Mouse (Mus musculus): ENCODE measurements at regions not wholly inside any gene's neighbourhood (a gene's known extent, or its start where the extent isn't known, plus 50 kb on each side); places are given as distances from the start of the nearest gene placed in this dataset.

DNA sequence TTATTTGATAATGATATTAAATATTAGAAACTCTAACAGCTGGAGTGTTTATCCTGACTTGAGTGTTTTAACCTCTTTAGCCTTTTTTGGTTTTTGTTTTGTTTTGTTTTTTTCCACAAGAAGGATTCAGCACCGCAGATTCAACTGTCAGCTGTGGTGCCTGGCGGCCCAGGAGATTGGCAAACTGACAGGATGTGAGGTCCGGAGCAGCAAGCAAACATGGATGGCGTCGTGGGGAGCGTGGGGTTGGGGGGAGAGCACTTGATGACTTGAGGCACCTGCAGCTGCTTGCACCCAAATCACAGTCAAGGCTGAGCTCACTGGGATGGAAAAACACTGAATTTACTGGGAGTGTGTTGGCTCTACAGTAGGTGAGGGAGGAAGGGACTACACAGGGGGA, 222.5 kb upstream of the Prox1 start:
- WGBS: 40% methylated on average over 6 of the region's 6 CpGs

GRCm38 (mm10) chr1:190388853-190389252, 218.3 kb upstream of the Prox1 start:
- WGBS: 94% methylated on average over 4 of the region's 4 CpGs
- no peak for ATAC-seq (replicated peaks)

More for the DNA sequence above, 222.5 kb upstream of the Prox1 start:
- H3K27ac ChIP-seq (replicated peaks): no peak overlapping the region
- H3K9ac ChIP-seq (replicated peaks): no peak overlapping the region
- no peaks in the 10 kb centered on the region for H3K27me3 ChIP-seq
- H3K36me3 ChIP-seq: no peaks in the 10 kb centered on the region
- H3K9me3 ChIP-seq: no peaks in the 10 kb centered on the region
- H3K4me2 ChIP-seq (replicated peaks): no peak overlapping the region
- H3K4me1 ChIP-seq: no peaks in the 10 kb centered on the region
- no peak for ATAC-seq (replicated peaks)
- no peak overlapping the region for H3K4me3 ChIP-seq

GRCm38 (mm10) chr1:190384555-190384954, 214.0 kb upstream of the Prox1 start:
- Histone ChIP-seq H3K27me3 (peaks cover 32% of the 10 kb centered on the region), H3K27ac (replicated peaks) (no peak overlapping the region), H3K4me3 (no peak overlapping the region), H3K4me2 (replicated peaks) (peak overlapping the region; percentile 27), H3K36me3 (no peaks in the 10 kb centered on the region), H3K9me3 (no peaks in the 10 kb centered on the region), H3K9ac (replicated peaks) (no peak overlapping the region), H3K4me1 (peaks cover 4% of the 10 kb centered on the region; the same call in 1 of the 2 replicates)
- 8% methylated on average over 12 of the region's 12 CpGs for WGBS
- 0 out of 2 replicates have a peak, but pooled peaks have one; percentile 43 for ATAC-seq (replicated peaks)

More at GRCm38 (mm10) chr1:190388853-190389252, 218.3 kb upstream of the Prox1 start:
- Histone ChIP-seq H3K4me1 (peaks cover 4% of the 10 kb centered on the region; the same call in 1 of the 2 replicates), H3K27me3 (peaks cover 13% of the 10 kb centered on the region; the same call in 1 of the 2 replicates), H3K36me3 (no peaks in the 10 kb centered on the region), H3K9me3 (no peaks in the 10 kb centered on the region), H3K27ac (replicated peaks) (no peak overlapping the region), H3K4me2 (replicated peaks) (no peak overlapping the region), H3K4me3 (no peak overlapping the region), H3K9ac (replicated peaks) (no peak overlapping the region)

- Histone ChIP-seq H3K36me3 (no peaks in the 10 kb centered on the region), H3K27me3 (peaks cover 32% of the 10 kb centered on the region), H3K27ac (replicated peaks) (no peak overlapping the region), H3K4me1 (peaks cover 4% of the 10 kb centered on the region; the same call in 1 of the 2 replicates), H3K4me2 (replicated peaks) (no peak overlapping the region), H3K9me3 (no peaks in the 10 kb centered on the region), H3K9ac (replicated peaks) (no peak overlapping the region), H3K4me3 (no peak overlapping the region)
- WGBS: 84% methylated on average over 10 of the region's 10 CpGs
- no peak for ATAC-seq (replicated peaks)
Measured at GRCm38 (mm10) chr1:190383256-190383838, 212.8 kb upstream of the Prox1 start.

GRCm38 (mm10) chr1:190380151-190380550, 209.6 kb upstream of the Prox1 start:
- Histone ChIP-seq H3K27me3 (peaks cover 22% of the 10 kb centered on the region), H3K4me2 (replicated peaks) (no peak overlapping the region), H3K4me1 (peaks cover 9% of the 10 kb centered on the region), H3K9me3 (no peaks in the 10 kb centered on the region), H3K36me3 (no peaks in the 10 kb centered on the region), H3K4me3 (no peak overlapping the region), H3K9ac (replicated peaks) (no peak overlapping the region), H3K27ac (replicated peaks) (no peak overlapping the region)
- ATAC-seq (replicated peaks): no peak
- 60% methylated on average over 10 of the region's 10 CpGs for WGBS

DNA sequence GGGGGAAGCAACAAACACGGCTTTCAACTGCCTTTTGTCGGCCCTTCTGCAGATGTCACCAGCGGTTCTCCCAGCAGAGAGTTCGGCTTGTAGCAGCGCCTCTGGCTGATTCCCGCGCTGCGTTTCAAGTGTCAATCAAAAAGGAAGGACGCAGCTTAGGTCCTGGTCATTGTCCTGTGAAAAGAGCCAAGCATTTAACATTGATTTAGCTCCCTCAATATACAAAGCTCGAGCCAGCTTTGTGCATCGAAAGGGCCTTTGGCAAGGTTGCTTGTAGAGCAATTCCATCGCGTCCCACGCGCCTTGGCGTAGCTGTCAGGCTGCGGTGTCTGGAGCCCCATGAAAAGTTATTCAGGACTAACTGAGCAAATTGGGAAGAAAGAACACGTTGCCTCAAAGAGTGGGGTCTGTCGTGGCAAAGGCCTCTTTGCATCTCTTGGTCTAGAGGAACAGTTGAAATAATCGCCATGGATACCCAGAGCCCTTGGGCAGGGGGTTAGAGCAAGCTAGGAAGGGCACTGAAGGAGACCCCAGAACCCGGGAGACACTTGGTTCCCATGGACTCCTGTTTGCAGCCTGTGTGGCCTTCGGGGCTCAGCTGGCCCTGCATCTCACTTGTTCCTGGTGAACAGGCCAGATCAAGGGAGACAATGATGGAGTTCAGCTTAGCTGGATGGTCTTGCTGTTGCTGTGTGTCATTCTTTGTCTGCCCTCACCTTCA, 204.8 kb upstream of the Prox1 start:
- 0 out of 2 replicates have a peak, but pooled peaks cover 1% of the 10 kb centered on the region for H3K27me3 ChIP-seq
- 19% methylated on average over 22 of the region's 22 CpGs for WGBS
- peaks cover 14% of the 10 kb centered on the region for H3K4me1 ChIP-seq
- peak overlapping the region; percentile 19; the same call in 1 of the 2 replicates for H3K4me2 ChIP-seq (replicated peaks)
- H3K9ac ChIP-seq (replicated peaks): no peak overlapping the region; the same call in 1 of the 2 replicates
- no peak overlapping the region for H3K4me3 ChIP-seq
- no peaks in the 10 kb centered on the region for H3K36me3 ChIP-seq
- no peak overlapping the region for H3K27ac ChIP-seq (replicated peaks)
- peak; percentile 38; the same call in 1 of the 2 replicates for ATAC-seq (replicated peaks)
- H3K9me3 ChIP-seq: no peaks in the 10 kb centered on the region

DNA sequence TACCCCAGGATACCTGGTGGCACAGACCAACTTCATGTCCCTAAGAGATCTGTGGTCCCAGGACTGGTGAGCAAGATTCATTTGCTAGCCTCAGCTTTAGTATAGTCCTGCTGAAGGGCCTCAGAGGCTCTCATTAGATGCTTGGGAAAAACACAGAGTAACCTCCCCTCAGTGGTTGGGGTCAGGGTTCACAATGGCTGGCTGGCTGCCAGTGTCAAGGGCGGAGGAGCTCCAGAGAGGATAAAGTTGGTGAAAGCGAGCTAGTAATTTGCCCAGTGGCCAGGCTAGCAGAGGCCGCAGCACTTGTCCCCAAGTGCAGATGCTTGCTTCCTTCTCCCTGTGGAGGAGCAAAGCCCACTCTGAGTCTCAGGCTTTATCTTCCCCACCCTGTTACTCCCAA, 203.8 kb upstream of the Prox1 start:
- H3K27ac ChIP-seq (replicated peaks): no peak overlapping the region
- H3K9me3 ChIP-seq: no peaks in the 10 kb centered on the region
- ATAC-seq (replicated peaks): no peak
- no peaks in the 10 kb centered on the region for H3K27me3 ChIP-seq
- H3K36me3 ChIP-seq: no peaks in the 10 kb centered on the region
- no peak overlapping the region for H3K9ac ChIP-seq (replicated peaks)
- H3K4me1 ChIP-seq: peaks cover 14% of the 10 kb centered on the region
- WGBS: 41% methylated on average over 3 of the region's 3 CpGs
- H3K4me3 ChIP-seq: no peak overlapping the region
- H3K4me2 ChIP-seq (replicated peaks): no peak overlapping the region

DNA sequence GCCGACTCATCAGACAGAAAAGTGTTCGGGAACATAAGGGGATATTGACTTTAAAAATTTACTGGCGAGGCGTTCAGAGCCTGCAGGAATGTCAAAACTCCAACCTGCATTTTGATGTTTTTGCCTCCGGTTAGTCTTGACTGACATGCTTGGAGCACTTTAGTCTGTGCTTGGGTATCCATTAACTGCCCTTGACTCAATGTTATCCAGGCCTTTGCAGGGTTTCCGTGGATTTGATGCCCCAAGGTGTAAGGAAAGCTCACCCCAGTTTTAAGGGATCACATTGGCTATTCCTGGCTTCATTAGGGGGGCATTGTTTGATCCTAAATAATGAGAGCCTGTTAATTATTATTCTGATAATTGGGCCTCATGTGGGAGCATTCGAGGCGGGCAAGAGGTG, 196.1 kb upstream of the Prox1 start:
- H3K36me3 ChIP-seq: no peaks in the 10 kb centered on the region
- ATAC-seq (replicated peaks): no peak
- no peaks in the 10 kb centered on the region for H3K27me3 ChIP-seq
- no peaks in the 10 kb centered on the region for H3K9me3 ChIP-seq
- H3K9ac ChIP-seq (replicated peaks): no peak overlapping the region
- H3K4me1 ChIP-seq: peaks cover 6% of the 10 kb centered on the region; the same call in 1 of the 2 replicates
- H3K4me2 ChIP-seq (replicated peaks): no peak overlapping the region
- H3K27ac ChIP-seq (replicated peaks): no peak overlapping the region
- WGBS: 32% methylated on average over 8 of the region's 8 CpGs
- no peak overlapping the region for H3K4me3 ChIP-seq

- H3K27me3 ChIP-seq: no peaks in the 10 kb centered on the region
- no peak overlapping the region for H3K9ac ChIP-seq (replicated peaks)
- ATAC-seq (replicated peaks): no peak
- 92% methylated on average over 11 of the region's 11 CpGs for WGBS
- peaks cover 6% of the 10 kb centered on the region; the same call in 1 of the 2 replicates for H3K4me1 ChIP-seq
- no peak overlapping the region for H3K27ac ChIP-seq (replicated peaks)
- H3K36me3 ChIP-seq: no peaks in the 10 kb centered on the region
- H3K9me3 ChIP-seq: no peaks in the 10 kb centered on the region
- no peak overlapping the region for H3K4me3 ChIP-seq
- H3K4me2 ChIP-seq (replicated peaks): no peak overlapping the region
Measured at GRCm38 (mm10) chr1:190365126-190365525, 194.6 kb upstream of the Prox1 start.

GRCm38 (mm10) chr1:190360661-190361060, 190.1 kb upstream of the Prox1 start:
- WGBS: 95% methylated on average over 5 of the region's 5 CpGs
- H3K27ac ChIP-seq (replicated peaks): no peak overlapping the region
- ATAC-seq (replicated peaks): no peak

GRCm38 (mm10) chr1:190357779-190358178, 187.3 kb upstream of the Prox1 start:
- no peak overlapping the region for H3K4me3 ChIP-seq
- no peak for ATAC-seq (replicated peaks)
- H3K4me2 ChIP-seq (replicated peaks): no peak overlapping the region
- H3K27ac ChIP-seq (replicated peaks): no peak overlapping the region
- H3K36me3 ChIP-seq: no peaks in the 10 kb centered on the region
- no peaks in the 10 kb centered on the region for H3K9me3 ChIP-seq
- WGBS: 85% methylated on average over 5 of the region's 5 CpGs
- H3K27me3 ChIP-seq: no peaks in the 10 kb centered on the region
- no peaks in the 10 kb centered on the region for H3K4me1 ChIP-seq
- no peak overlapping the region for H3K9ac ChIP-seq (replicated peaks)

More at GRCm38 (mm10) chr1:190360661-190361060, 190.1 kb upstream of the Prox1 start:
- Histone ChIP-seq H3K36me3 (no peaks in the 10 kb centered on the region), H3K27me3 (no peaks in the 10 kb centered on the region), H3K4me2 (replicated peaks) (no peak overlapping the region), H3K9ac (replicated peaks) (no peak overlapping the region), H3K4me1 (no peaks in the 10 kb centered on the region), H3K9me3 (no peaks in the 10 kb centered on the region), H3K4me3 (no peak overlapping the region)

- no peaks in the 10 kb centered on the region for H3K4me1 ChIP-seq
- no peaks in the 10 kb centered on the region for H3K9me3 ChIP-seq
- no peak for ATAC-seq (replicated peaks)
- H3K9ac ChIP-seq (replicated peaks): no peak overlapping the region
- 82% methylated on average over 5 of the region's 5 CpGs for WGBS
- no peak overlapping the region for H3K4me3 ChIP-seq
- no peak overlapping the region for H3K27ac ChIP-seq (replicated peaks)
- no peaks in the 10 kb centered on the region for H3K36me3 ChIP-seq
- H3K4me2 ChIP-seq (replicated peaks): no peak overlapping the region
- H3K27me3 ChIP-seq: peaks cover 7% of the 10 kb centered on the region; the same call in 1 of the 2 replicates
Measured at GRCm38 (mm10) chr1:190347610-190348009, 177.1 kb upstream of the Prox1 start.
